Mouse (Mus musculus) C2C12 (cell line): ENCODE data around the gene Zbtb40. TPM values are rescaled to one million over a fixed set of nuclear protein-coding genes. Genes with fewer than 3 reads are reported as not detected.

Experiments used
- H3K27me3 ChIP-seq: one replicate; pipeline ENCODE4 v1.6.1; 2011; ENCODE audit not compliant: control insufficient read depth, insufficient read depth, insufficient read length
- H3K36me3 ChIP-seq: one replicate; pipeline ENCODE4 v1.6.1; 2011; ENCODE audit not compliant: control insufficient read depth, insufficient read depth
- H3K4me3 ChIP-seq: one replicate; pipeline ENCODE4 v1.5.1; 2011; ENCODE audit warnings: mild to moderate bottlenecking, control low read depth; ENCODE audit not compliant: poor library complexity, insufficient read depth, severe bottlenecking
- H3K79me2 ChIP-seq: one replicate; pipeline ENCODE4 v1.6.1; 2011; ENCODE audit not compliant: control insufficient read depth, insufficient read depth
- H3K79me3 ChIP-seq: one replicate; pipeline ENCODE4 v1.6.1; 2011; ENCODE audit warnings: low read depth, control low read depth
- H3ac ChIP-seq: one replicate; pipeline ENCODE3; 2011; ENCODE audit warnings: low read depth; ENCODE audit not compliant: control insufficient read depth, insufficient read length
- CEBPB ChIP-seq: IDR thresholded peaks from one replicate; pipeline ENCODE4 v1.6.1; 2011; ENCODE audit warnings: low read depth, mild to moderate bottlenecking, control low read depth, moderate library complexity
- CTCF ChIP-seq: IDR thresholded peaks from one replicate; pipeline ENCODE4 v1.5.1; 2011; ENCODE audit not compliant: control insufficient read depth, insufficient read depth, insufficient read length
- FOSL1 ChIP-seq: IDR thresholded peaks from one replicate; pipeline ENCODE4 v1.8.0; 2011; ENCODE audit warnings: mild to moderate bottlenecking, low read length; ENCODE audit not compliant: poor library complexity, insufficient read depth, severe bottlenecking
- MAX ChIP-seq: IDR thresholded peaks from one replicate; pipeline ENCODE4 v1.6.1; 2011; ENCODE audit warnings: mild to moderate bottlenecking, control low read depth
- MYOD1 ChIP-seq: IDR thresholded peaks from one replicate; pipeline ENCODE4 v1.6.1; 2011; ENCODE audit warnings: low read depth; ENCODE audit not compliant: control insufficient read depth, insufficient read length
- MYOG ChIP-seq: IDR thresholded peaks from one replicate; pipeline ENCODE4 v1.6.1; 2011; ENCODE audit not compliant: control insufficient read depth, insufficient read length; ENCODE audit errors: extremely low read depth
- USF1 ChIP-seq: IDR thresholded peaks from one replicate; pipeline ENCODE4 v1.6.1; 2011; ENCODE audit warnings: low read depth, mild to moderate bottlenecking, control low read depth, moderate library complexity
- polyA plus RNA-seq: library from polyadenylated mRNA; unstranded; fragments of >200 nt; fragmentation: generic; extraction: Trizol; gene quantifications from one replicate; pipeline ENCODE4 v1.2.1, GENCODE M21; 2012; ENCODE audit warnings: missing spikeins

Gene Zbtb40
- polyA plus RNA-seq, 1 experiment, result 9.1 TPM

- TF ChIP-seq MYOD1, result no peak
- TF ChIP-seq MYOG, result no peak
- no peak for TF ChIP-seq FOSL1
- no peak for TF ChIP-seq USF1
- no peak for TF ChIP-seq CTCF
- TF ChIP-seq CEBPB, result no peak
- TF ChIP-seq MAX, result no peak
- no peak overlapping the region for H3ac ChIP-seq
- H3K4me3 ChIP-seq, result no peak overlapping the region
- H3K79me3 ChIP-seq, result no peaks in the 10 kb centered on the region
- H3K36me3 ChIP-seq, result no peaks in the 10 kb centered on the region
- H3K79me2 ChIP-seq, result no peaks in the 10 kb centered on the region
- peaks cover 62% of the 10 kb centered on the region for H3K27me3 ChIP-seq
These were observed 78.9 kb downstream of the Zbtb40 start for GRCm38 (mm10) chr4:136969503-136970276.

- Histone ChIP-seq H3K79me2 (no peaks in the 10 kb centered on the region), H3K27me3 (peaks cover 56% of the 10 kb centered on the region), H3K4me3 (no peak overlapping the region), H3K79me3 (no peaks in the 10 kb centered on the region), H3K36me3 (no peaks in the 10 kb centered on the region), H3ac (no peak overlapping the region)
- TF ChIP-seq MYOG (no peak), FOSL1 (no peak), CEBPB (no peak), CTCF (no peak), MYOD1 (no peak), USF1 (no peak), MAX (no peak)
These were observed 79.5 kb downstream of the Zbtb40 start for GRCm38 (mm10) chr4:136969096-136969495.

GRCm38 (mm10) chr4:136967511-136967910 is 81.1 kb downstream of the Zbtb40 start:
- H3K4me3 ChIP-seq, result no peak overlapping the region
- no peaks in the 10 kb centered on the region for H3K79me2 ChIP-seq
- no peak overlapping the region for H3ac ChIP-seq
- TF ChIP-seq USF1 (no peak), MAX (no peak), CEBPB (no peak), MYOD1 (no peak), FOSL1 (no peak), MYOG (no peak), CTCF (no peak)
- H3K79me3 ChIP-seq, result no peaks in the 10 kb centered on the region
- peaks cover 46% of the 10 kb centered on the region for H3K27me3 ChIP-seq
- H3K36me3 ChIP-seq, result no peaks in the 10 kb centered on the region

- H3K79me3 ChIP-seq, result no peaks in the 10 kb centered on the region
- peaks cover 42% of the 10 kb centered on the region for H3K27me3 ChIP-seq
- no peaks in the 10 kb centered on the region for H3K36me3 ChIP-seq
- TF ChIP-seq CEBPB, result no peak
- no peak for TF ChIP-seq MYOD1
- TF ChIP-seq MAX, result no peak
- TF ChIP-seq CTCF, result no peak
- TF ChIP-seq MYOG, result no peak
- no peak for TF ChIP-seq USF1
- no peak for TF ChIP-seq FOSL1
- H3K79me2 ChIP-seq, result no peaks in the 10 kb centered on the region
- H3ac ChIP-seq, result no peak overlapping the region
- H3K4me3 ChIP-seq, result no peak overlapping the region
These were observed 81.9 kb downstream of the Zbtb40 start for GRCm38 (mm10) chr4:136966493-136967390.

GRCm38 (mm10) chr4:136964990-136965421 is 83.6 kb downstream of the Zbtb40 start:
- no peak for TF ChIP-seq FOSL1
- no peak for TF ChIP-seq MYOD1
- no peak for TF ChIP-seq CEBPB
- no peak for TF ChIP-seq CTCF
- no peak for TF ChIP-seq USF1
- TF ChIP-seq MYOG, result no peak
- TF ChIP-seq MAX, result no peak
- Histone ChIP-seq H3K79me3 (no peaks in the 10 kb centered on the region), H3K27me3 (peaks cover 49% of the 10 kb centered on the region), H3K4me3 (no peak overlapping the region), H3ac (no peak overlapping the region), H3K79me2 (no peaks in the 10 kb centered on the region), H3K36me3 (no peaks in the 10 kb centered on the region)
